Mouse (Mus musculus) ES-E14 (cell line): ENCODE measurements at regions not wholly inside any gene's neighbourhood (a gene's known extent, or its start where the extent isn't known, plus 50 kb on each side); places are given as distances from the start of the nearest gene placed in this dataset.

Source experiments
- MAFK ChIP-seq: IDR thresholded peaks from 2 replicates; pipeline ENCODE4 v1.6.1; 2014; ENCODE audit warnings: mild to moderate bottlenecking, low read depth, low read length, inconsistent platforms; ENCODE audit not compliant: insufficient read depth
- ZC3H11A ChIP-seq: IDR thresholded peaks from 2 replicates; pipeline ENCODE4 v1.6.1; 2012; ENCODE audit warnings: low read depth, mild to moderate bottlenecking, inconsistent platforms, low read length, borderline replicate concordance
- ZNF384 ChIP-seq: IDR thresholded peaks from 2 replicates; pipeline ENCODE4 v1.6.1; 2012; ENCODE audit warnings: low read depth, low read length, inconsistent platforms

GRCm38 (mm10) chr12:70653971-70654370, 171.3 kb upstream of the Frmd6 start:
- TF ChIP-seq MAFK = no peak
- TF ChIP-seq ZC3H11A = no peak
- no peak for TF ChIP-seq ZNF384
